Mouse (Mus musculus): ENCODE results near the gene Gp2. TPM values are rescaled to one million over a fixed set of nuclear protein-coding genes. Genes with fewer than 3 reads are reported as not detected.

Gp2 gene
- polyA plus RNA-seq, 1 experiment from 2014 or later: not detected

DNA sequence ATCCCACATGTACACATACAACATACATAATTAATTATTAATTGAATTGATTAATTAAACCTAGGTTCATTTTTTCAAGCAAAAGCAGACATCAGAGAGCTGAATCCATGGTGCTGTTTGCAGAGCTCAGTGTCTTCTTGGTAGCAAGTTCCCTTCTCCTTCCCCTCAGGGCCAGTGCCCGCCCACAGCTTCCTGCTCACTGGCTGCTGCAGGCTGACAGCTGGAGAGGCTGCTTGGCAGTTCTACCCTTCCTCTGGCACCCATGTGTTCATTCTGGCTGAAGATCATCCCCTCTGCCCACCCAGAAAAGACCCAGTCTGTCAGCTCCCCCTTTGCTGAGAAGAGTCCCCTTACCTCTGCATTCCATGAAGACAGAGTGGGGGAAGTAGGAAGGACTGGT is 40.6 kb downstream of the Gp2 start:
- Histone ChIP-seq H3K4me3 (replicated peaks) (no peak overlapping the region), H3K27ac (no peak overlapping the region), H3K9me3 (no peaks in the 10 kb centered on the region), H3K27me3 (no peaks in the 10 kb centered on the region), H3K9ac (replicated peaks) (no peak overlapping the region), H3K4me1 (replicated peaks) (no peaks in the 10 kb centered on the region), H3K4me2 (no peak overlapping the region), H3K36me3 (no peaks in the 10 kb centered on the region)
- no peak for ATAC-seq (ENCODE audit: insufficient number of reproducible peaks, insufficient read depth, low FRiP score, low TSS enrichment, low read depth)
- WGBS: 56% methylated on average over 1 of the region's 1 CpGs

- Histone ChIP-seq H3K4me3 (replicated peaks) (no peak overlapping the region), H3K27ac (no peak overlapping the region), H3K9me3 (no peaks in the 10 kb centered on the region), H3K4me1 (replicated peaks) (no peaks in the 10 kb centered on the region), H3K4me2 (no peak overlapping the region), H3K27me3 (no peaks in the 10 kb centered on the region), H3K9ac (replicated peaks) (no peak overlapping the region), H3K36me3 (no peaks in the 10 kb centered on the region)
- WGBS: 84% methylated on average over 13 of the region's 13 CpGs
- no peak for ATAC-seq (ENCODE audit: insufficient number of reproducible peaks, insufficient read depth, low FRiP score, low TSS enrichment, low read depth)
Measured at GRCm38 (mm10) chr7:119394050-119394732, 64.9 kb downstream of the Gp2 start.

Other genes starting within 250 kb of the Gp2 start
- gene Umod, start 20.0 kb upstream of the Gp2 start, polyA plus RNA-seq (2016; fragmentation: Nextera tagmentation; extraction: Ambion mirVana): not detected in 2 replicates
- not detected in 2 replicates for gene Acsm5, start 60.2 kb upstream of the Gp2 start, polyA plus RNA-seq (2016; fragmentation: Nextera tagmentation; extraction: Ambion mirVana)
- gene Pdilt, start 64.2 kb upstream of the Gp2 start, polyA plus RNA-seq (2016; fragmentation: Nextera tagmentation; extraction: Ambion mirVana): not detected in 2 replicates
- not detected in 2 replicates for gene Acsm2, start 95.1 kb upstream of the Gp2 start, polyA plus RNA-seq (2016; fragmentation: Nextera tagmentation; extraction: Ambion mirVana)
- gene Acsm1, start 147.7 kb upstream of the Gp2 start, polyA plus RNA-seq (2016; fragmentation: Nextera tagmentation; extraction: Ambion mirVana): not detected in 2 replicates
- gene Acsm4, start 230.7 kb upstream of the Gp2 start, polyA plus RNA-seq (2016; fragmentation: Nextera tagmentation; extraction: Ambion mirVana): not detected in 2 replicates